Mouse (Mus musculus) layer of hippocampus, adult 18-20 months (tissue): ENCODE data around the gene Gm44502. TPM values are rescaled to one million over a fixed set of nuclear protein-coding genes. Genes with fewer than 3 reads are reported as not detected.
A peak's percentile ranks its signal among the peaks of the same experiment; 100 is the strongest.

Experiments
- DNase-seq, 2 experiments: peaks; one replicate each; pipeline ENCODE4 v3.0.0; 2022; ENCODE audit warnings: low spot score in 2 of 2
- long read RNA-seq: library from polyadenylated mRNA; stranded (forward); transcript quantifications from one replicate; pipeline ENCODE4 v2.0.0, GENCODE M21; 2021
- total RNA-seq, 2 experiments: library from RNA; stranded (reverse); gene quantifications; 2 replicates each; pipeline ENCODE4 v1.2.3; 2021

The Gm44502 gene
- under 1 TPM in 1 of 2 experiments, not detected in 1; 0.42 TPM for total RNA-seq
- long read RNA-seq, partial matches to known transcripts: 0 of 1 reads
- long read RNA-seq, other reads (novel, unspliced or antisense): 1 of 1 reads

DNA sequence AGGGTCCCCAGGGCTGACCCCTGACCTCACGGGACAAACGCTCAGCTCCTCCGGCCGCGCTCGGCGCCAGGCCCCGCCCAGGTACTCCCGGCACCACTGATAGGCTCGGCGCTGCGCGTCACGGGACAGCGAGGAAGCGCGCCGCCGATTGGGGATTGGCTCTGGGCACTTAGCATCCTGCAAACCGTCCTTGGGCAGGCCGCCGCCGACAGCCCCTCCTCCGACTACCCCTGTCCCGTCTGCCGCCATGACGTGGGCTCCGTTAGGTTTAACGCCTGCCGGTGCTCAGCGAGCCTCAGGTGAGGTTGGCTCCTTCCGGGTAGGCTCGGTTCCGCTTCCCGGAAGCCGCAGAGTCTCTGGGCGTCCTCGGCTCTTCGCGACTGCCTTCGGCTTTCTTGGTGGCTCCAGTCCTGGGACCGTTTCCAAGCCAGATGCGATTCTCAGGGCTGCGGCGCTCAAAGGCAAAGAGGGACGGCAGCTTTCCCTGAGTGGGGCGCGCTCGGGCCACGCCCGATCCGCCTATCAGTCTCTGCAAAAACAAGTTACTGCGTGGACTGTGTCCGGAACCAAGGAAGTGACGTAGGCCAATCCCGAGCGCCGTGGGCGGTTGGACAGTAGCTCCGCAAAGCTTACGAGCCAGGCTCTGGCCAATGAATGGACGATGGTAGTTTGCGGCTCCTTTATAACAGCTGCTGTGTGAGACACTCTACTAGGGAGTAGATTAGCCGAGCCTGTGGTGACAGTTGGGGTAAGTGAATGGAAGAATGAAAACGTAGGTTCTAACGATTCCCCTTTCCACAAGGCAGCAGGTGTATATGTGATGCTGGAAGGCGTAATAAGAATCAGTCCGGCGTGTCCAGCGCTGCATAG is at the start of gene Gm44502, which contains the start of the genes C730034F03Rik and Chkb:
Gm44502 (minus strand) TSS at position 345 of the 870 bp plus-strand sequence.
C730034F03Rik (plus strand) TSS at position 238 of the 870 bp plus-strand sequence.
Chkb (minus strand) TSS at position 557 of the 870 bp plus-strand sequence.
- peak; percentile 92 to 96 for DNase-seq

DNA sequence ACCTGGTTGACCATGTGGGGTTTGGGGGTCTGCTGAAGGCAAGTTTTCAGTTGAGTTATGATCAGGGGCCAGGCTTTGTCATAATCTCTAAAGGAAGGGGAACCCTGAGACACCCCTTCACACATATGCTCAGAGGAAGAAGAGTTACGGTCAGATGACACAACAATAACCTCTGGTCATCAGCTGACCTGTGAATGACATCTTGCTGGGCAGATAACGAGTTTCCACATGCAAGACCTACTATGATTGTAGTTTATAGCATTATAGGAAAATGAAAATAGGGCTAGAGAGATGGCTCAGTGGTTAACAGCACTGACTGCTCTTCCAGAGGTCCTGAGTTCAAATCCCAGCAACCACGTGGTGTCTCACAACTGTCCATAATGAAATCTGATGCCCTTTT is 49.1 kb upstream of the Gm44502 start:
- no peak for DNase-seq

DNA sequence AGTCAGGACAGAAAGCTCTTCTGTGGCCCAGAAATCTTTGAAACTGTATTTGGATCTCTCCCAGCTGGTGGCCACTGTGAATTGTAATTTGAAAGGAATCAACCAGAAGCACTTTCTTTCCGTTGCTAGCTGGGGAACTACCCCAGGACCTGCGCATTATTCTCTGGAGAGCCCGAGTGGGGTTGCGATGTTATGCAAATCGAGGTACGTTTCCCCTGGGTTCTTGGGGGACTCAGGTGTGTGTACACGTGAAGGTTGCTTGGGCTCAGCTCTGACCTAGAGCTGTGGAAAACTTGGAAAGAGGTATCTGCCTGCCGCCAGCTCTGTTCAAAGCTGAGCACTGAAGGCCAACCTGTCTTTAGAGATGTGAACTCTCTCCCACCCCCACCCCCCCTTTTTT is 48.3 kb upstream of the Gm44502 start:
- DNase-seq: no peak

DNA sequence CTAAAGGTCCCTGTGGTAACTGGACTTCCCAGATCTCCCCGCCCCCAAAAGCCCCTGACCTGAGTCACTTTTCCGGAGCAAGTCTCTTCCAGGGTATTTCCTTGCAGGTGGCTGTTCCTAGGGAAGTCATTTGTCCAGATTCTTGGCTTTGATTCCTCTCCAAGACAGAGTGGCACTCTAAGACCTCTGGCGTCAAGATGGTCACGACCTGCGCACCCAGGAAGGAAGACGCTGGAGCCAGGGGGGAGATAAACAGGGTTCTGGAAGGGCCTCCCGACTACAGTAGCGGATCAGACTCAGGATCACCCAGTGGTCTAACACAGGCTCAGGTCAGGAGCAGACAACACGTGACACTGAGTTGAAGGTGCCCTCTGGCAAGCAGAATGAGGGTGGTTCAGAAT is 47.6 kb upstream of the Gm44502 start, which contains the start of gene Arsa:
Arsa (minus strand) TSS at position 335 of the 401 bp plus-strand sequence.
- DNase-seq: no peak

DNA sequence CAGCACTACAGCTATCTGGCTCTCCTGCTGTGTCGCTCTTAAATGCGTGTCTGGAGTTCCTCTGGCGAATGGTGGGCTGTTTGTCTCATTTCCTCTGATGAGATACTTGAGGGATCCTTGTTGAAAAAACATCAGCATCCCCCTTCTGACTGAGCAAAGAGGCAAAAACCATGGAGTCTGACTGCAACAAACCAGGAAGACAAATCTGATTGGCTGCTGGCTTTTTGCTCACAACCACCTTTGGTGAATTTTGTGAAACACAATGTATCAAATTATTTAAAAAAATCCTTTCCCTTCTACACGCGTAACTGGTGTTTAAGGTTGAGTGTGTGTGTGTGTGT is 46.9 kb upstream of the Gm44502 start:
- no peak for DNase-seq

DNA sequence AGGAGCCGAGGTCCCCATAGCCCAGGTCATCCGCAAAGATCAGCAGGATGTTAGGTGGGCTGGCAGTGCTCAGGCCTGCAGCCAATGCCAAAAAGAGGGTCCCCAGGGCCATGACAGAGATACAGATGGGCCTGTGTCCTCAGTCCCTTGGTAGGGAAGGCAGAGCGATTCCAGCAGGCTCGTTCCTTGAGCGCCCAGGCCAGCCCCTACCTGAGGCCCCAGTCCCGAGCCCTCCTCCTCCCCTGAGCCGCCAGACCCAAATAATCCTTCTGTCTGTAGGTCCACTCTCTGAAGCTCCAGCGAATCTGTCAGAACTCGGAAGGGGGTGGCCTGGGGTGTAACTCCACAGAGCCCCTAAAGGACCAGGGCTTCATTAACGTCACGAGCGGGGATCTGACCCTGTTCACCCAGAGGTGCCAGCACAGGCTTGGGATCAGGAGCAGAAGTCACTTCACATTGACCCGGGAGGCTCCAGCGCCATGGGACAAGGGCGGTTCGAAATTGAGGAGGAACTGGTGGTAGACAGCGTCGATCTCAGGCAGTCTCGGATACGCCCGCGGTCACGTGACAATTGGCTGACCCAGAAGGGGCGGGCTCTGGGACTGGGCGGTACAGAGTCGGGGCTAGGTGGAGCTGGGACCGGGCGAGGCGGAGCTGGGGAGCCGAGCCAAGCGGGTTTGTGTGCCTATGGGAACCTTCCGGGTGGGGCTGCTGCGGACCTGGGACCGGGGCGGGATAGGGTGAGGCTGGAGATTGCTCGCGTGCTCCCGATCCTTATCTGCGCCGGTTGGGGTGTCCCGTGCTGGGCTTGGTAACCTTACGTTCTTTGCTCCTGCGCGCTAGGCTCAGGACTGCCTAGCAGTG is 46.3 kb upstream of the Gm44502 start:
- peak; percentile 90 to 94 for DNase-seq

DNA sequence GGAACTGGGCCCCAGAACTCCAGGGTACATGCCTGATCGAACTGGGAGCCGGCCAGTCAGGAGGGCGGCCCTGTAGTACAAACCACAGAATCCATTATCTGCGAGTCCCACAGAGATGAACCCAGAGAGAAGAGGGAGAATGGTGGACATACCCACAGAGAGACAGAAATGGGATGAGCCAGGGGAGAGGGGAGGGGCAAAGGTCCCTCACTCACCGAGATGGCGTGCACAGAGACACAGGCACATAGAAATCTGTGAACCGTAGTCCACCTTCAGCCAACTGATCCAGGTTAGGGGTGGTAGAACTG is 45.8 kb upstream of the Gm44502 start:
- DNase-seq: no peak

DNA sequence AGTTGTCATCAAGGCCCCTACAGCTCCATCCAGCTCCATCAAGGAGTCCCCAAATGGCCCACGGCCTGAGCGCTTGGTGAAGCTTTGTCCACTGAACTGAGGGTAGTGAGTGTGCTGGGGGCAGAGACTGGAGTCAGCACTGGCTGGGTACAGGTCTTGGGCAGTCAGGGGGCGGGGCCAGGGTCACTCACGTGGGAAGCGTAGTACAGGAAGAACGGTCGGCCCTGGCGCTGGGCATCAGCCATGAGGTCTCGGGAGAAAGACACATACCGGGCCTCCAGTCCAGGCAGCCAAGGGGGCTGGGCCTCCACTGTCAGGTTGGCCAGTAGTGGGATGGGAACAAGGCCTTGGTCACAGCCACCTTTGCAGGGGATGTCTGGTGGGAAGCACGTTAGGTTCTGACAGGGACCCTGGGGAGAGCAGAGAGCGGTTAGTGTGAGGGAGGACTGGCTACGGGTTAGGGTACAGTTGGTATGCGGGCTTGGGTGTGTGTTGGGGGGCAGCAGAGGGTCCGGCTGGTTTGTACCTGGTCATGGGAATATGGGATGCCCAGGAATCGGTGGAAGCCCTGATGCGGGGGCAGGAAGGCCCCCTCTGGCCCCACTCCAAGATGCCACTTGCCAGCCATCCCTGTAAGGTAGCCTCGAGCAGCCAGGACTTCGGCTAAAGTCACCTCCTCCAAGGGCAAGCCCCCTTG is 45.2 kb upstream of the Gm44502 start:
- no peak for DNase-seq

DNA sequence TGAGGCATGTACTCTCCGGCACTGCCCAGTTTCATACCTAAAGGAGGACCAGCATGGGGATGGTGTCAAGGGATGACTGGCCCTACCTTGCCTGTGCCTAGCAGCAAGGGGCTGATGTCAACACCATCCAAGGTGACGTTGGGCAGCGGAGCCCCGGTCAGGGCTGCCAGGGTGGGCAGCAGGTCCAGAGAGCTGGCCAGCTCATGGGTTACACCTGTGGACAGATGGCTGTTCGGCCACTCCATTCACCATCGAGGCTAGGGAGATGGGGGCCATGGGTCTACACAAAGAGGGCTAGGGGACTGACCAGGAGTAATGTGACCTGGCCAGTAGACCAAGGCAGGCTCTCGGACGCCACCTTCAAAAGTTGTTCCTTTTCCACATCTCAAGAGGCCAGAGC is 44.4 kb upstream of the Gm44502 start:
- DNase-seq: no peak

DNA sequence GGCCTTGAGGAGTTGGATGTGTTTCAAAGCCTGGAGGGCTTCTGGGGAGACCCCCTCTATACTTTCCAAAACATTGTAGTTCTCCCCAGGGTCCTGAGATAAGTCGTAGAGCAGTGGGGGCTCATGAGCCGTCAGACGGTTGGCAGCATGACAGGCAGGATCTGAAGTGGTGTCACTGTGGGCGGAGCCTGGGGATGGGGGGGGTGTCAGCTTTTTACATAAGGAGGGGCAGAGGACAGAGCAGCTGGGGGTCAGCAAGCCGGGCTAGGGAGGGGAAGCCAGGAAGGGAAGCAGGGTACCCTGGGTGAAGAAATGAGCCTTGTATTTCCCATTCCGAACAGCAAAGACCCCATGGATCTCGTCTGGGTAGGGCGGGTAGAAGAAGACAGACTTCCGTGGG is 43.9 kb upstream of the Gm44502 start:
- no peak for DNase-seq

DNA sequence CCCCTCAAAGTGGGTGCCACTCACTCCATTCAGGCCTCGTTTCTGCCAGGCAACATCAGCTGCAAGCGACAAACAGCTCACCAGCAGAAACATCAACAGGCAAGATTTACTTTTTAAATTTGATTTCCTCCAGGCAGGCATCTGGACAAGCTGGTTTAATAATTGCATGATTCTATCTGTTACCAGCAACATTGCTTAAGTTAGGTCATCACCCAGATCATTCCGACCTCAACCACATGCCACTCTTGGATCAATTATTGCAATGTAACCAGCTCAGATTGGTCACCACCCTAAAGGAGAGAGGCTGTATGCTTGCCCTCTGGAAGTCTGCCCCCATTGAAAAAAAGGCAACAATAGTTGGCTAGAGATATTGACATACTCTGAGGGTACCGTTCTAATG is 42.0 kb upstream of the Gm44502 start:
- DNase-seq: no peak

DNA sequence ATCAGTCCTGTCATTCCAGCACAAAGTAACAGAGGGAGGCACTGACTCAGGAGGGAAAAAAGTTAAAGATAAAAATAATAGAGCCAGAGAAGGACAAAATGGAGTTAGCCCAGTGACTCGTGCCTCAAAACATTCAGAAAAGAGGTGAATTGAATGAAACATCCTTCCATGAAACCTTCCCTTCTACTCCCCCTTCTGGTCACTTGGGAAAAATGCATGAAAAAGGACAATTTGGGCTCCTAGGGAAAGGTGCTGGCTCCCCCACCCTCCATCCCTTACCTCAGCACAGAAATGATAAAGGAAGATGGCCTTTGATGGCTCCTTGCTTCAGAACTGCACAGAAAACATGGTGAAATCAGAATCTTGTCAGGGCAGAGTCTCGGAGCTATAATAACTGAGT is 39.1 kb upstream of the Gm44502 start:
- peak in 1 of 2 experiments; percentile 47 for DNase-seq

DNA sequence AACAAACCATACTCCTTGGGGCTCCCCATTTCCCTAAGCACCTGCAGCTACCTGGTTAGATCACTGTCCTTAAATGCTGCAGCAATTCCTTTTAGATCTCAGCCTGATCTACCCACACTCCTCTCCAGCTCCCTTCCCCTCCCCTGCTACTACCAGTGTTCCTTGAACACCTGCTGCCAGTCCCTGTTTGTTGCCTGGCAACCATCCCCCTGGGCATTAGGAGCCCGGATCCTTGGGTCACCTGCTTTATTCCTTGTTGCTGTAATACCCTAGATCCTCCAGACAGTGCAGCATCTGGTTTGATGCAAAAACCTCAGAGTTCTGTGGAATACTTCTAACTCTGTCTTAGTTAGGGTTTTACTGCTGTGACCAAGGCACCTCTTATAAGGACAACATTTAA is 35.6 kb upstream of the Gm44502 start:
- DNase-seq: no peak

DNA sequence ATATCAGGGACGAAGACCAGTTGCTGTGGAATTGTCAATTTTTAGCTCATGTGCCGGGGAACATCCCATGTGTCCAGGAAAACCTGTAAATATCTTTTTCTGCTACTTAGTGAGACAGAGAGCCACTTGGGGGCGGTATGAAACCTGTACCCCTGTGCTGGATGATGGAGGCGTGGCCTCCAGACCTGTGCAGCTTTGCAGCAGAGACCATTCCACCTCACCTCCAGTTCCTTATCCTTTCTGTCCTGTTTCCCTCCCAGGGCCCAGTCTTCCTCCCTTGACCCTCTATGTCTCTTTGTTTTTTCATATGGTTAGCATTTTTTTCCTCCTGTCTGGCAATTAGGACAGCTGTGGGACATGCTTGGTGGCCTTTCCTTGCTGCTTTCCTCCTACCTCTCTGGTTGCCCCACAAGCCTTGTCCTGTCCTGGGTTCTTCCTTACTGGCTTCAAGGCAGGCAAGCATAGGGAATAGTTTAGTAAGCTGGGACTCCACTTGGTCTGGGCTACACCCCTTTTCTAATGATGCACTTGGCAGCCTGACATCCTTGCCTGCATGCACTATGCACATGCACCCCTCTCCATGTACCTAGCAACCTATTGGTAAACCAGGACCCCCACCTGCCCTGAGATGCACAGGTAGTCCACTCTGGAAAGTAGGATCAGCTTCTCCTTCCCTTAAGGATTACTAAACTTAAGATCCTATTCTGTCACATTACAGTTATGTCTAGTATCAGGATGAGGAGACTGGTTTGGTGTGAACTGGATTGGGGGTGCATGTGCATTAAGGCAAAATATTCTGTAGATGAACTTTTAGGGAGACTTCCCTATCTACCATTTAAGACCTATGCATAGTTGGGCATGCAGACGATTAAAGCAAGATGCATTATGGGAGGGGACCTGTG is 34.1 kb upstream of the Gm44502 start:
- DNase-seq: no peak

DNA sequence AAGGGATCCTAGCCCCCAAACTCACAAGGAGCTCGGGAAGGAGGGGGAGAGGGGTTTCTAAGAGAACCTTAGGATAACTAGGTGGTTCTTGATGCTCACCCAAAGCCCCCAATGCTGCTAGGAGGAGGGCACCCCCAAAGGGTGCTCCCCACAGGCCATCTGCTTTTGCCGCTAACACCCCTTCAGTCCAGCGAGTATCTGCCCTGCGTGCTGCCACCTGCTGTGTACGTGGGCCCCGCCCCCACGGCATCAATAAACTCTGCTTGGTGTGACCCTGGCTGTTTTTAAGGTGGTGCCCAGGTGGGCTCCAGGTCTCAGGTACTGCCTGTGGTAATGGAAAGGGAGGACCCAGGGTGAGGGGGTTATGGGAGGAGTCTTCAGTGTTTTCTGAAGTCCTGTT is 32.7 kb upstream of the Gm44502 start:
- DNase-seq: no peak

DNA sequence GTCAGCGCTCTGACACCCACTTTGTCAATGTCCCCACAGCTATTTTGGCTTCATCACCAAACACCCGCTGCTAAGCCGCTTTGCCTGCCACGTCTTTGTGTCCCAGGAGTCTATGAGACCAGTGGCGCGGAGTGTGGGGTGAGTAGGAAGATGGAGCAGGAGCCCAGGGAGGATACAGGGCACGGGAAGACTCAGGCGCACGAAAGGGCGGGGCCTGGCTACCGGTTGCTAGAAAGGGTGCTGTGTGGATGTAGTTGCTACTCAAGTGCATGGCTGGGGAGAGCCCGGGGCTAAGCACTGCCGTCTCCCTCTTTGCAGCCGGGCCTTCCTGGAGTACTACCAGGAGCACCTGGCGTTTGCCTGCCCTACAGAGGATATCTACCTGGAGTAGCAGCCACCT is 31.8 kb upstream of the Gm44502 start:
- DNase-seq: no peak

DNA sequence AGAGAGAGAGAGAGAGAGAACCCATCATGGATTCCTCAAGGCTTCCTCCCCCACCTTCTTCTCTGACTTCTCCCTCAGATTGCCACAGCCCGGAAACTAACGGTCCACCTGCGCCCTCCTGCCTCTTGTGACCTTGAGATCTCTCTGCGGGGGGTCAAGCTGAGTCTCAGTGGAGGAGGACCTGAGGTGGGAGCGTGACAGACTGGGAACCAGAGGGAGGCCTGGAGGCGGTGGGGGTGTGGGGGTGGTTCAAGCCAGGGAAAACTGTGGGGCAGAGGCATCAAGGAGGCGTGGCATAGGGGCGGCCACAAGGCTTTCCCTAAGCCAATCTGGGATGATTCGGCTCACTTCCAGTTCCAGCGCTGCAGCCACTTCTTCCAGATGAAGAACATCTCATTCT is 30.8 kb upstream of the Gm44502 start:
- no peak for DNase-seq

DNA sequence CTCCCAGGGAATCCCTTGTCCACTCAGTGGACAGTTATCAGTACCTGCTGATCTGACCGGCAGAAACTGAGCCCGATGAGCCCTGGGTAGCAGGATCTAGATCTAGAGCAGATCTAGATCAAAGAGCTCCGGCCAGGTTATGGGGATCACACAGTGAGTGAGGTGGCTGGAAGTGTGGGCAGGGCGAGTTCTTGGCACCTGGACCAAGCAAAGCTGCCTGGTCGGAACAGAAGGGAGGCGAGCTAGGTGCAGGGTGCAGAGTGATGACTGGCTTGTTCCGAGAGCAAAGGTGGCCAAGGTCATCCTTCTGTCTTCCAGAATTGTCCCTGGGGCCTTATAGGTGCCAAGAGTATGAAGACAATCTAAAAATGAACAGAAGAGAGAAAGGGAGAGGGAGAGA is 30.3 kb upstream of the Gm44502 start:
- no peak for DNase-seq

DNA sequence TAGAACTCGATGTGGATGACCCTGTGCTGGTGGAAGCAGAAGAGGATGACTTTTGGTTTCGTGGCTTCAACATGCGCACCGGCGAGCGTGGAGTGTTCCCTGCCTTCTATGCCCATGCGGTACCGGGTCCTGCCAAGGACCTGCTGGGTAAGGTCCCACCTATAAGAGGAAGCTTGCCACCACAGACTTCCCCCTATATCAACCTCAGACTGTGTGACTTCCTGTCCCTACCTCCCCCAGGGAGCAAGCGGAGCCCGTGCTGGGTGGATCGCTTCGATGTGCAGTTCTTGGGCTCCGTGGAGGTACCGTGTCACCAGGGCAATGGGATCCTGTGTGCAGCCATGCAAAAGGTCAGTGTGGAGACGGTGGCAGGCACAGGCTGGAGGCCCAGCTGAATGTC is 29.4 kb upstream of the Gm44502 start:
- no peak for DNase-seq

DNA sequence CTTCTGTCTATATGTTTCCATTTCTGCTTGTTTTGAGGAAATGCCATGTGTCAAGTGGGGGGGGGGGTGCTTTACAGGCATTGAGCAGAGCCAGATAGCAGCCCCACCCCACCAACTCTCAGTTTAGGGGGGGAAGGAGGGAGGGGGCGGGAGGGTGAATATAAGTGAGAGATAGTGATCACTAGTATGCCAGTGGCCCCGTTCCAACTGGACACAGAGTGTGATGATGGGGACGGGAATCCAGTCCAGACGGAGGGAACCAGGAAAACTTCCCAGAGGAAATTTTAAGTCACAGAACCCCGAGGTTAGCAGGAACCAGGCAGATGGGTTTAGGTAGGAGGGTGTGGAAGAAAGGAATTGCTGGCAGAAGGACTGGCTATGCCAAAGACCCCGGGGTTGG is 26.1 kb upstream of the Gm44502 start:
- no peak for DNase-seq
